Mouse (Mus musculus) limb, embryonic 14.5 days (tissue): ENCODE measurements around the gene Clec4f. TPM values are rescaled to one million over a fixed set of nuclear protein-coding genes. Genes with fewer than 3 reads are reported as not detected.
A peak's percentile ranks its signal among the peaks of the same experiment; 100 is the strongest.
"Not testable (repeated sequence)": the region's sequence is repeated elsewhere in the genome, so short reads cannot be mapped to it uniquely, and the experiment has no call there.

Experiments used
- ATAC-seq: fragments of 200-750 bp; cut with Nextera tagmentation; 2 replicates; pipeline ENCODE4 v1.8.0; 2017; ENCODE audit warnings: low read depth, moderate number of reproducible peaks, moderate TSS enrichment; ENCODE audit not compliant: low FRiP score
- DNase-seq: peaks from one replicate; pipeline ENCODE4 v3.0.0-alpha.2; 2015; ENCODE audit warnings: low spot score
- H3K27ac ChIP-seq: fragments of 300-500 bp; sonication (generic); replicated peaks from 2 replicates; pipeline ENCODE4 v1.5.1; 2014; ENCODE audit warnings: low read depth, mild to moderate bottlenecking, low read length, moderate library complexity, mixed read lengths
- H3K27me3 ChIP-seq: fragments of 300-500 bp; sonication (generic); 2 replicates; pipeline ENCODE4 v1.6.1; 2014; ENCODE audit warnings: low read length, mixed read lengths; ENCODE audit not compliant: control insufficient read depth, insufficient read depth
- H3K36me3 ChIP-seq: fragments of 300-500 bp; sonication (generic); 2 replicates; pipeline ENCODE4 v1.6.1; 2014; ENCODE audit warnings: mild to moderate bottlenecking, low read length, moderate library complexity, mixed read lengths; ENCODE audit not compliant: control insufficient read depth, insufficient read depth
- H3K4me1 ChIP-seq: fragments of 300-500 bp; sonication (generic); 2 replicates; pipeline ENCODE4 v1.6.1; 2014; ENCODE audit warnings: antibody characterized with exemption, low read length, mixed read lengths; ENCODE audit not compliant: control insufficient read depth, insufficient read depth
- H3K4me2 ChIP-seq: fragments of 300-500 bp; sonication (generic); replicated peaks from 2 replicates; pipeline ENCODE4 v1.6.1; 2014; ENCODE audit warnings: low read depth, mild to moderate bottlenecking, low read length, moderate library complexity; ENCODE audit not compliant: severe bottlenecking
- H3K4me3 ChIP-seq: fragments of 300-500 bp; sonication (generic); replicated peaks from 2 replicates; pipeline ENCODE4 v1.5.1; 2014; ENCODE audit warnings: low read length
- H3K9ac ChIP-seq: fragments of 300-500 bp; sonication (generic); 2 replicates; pipeline ENCODE4 v1.6.1; 2014; ENCODE audit warnings: mild to moderate bottlenecking, low read depth, low read length, moderate library complexity; ENCODE audit not compliant: severe bottlenecking
- H3K9me3 ChIP-seq: fragments of 300-500 bp; sonication (generic); 2 replicates; pipeline ENCODE4 v1.6.1; 2016; ENCODE audit warnings: low read length; ENCODE audit not compliant: control insufficient read depth
- POLR2A ChIP-seq: fragments of 200-500 bp; IDR thresholded peaks from 2 replicates; pipeline ENCODE4 v1.8.0; 2012; ENCODE audit warnings: inconsistent platforms, mild to moderate bottlenecking, moderate library complexity, borderline replicate concordance; ENCODE audit not compliant: insufficient read depth, insufficient read length; ENCODE audit errors: extremely low read depth
- WGBS: fragments of 180-500 bp; shearing (Covaris S2); extraction: QIAGEN DNeasy Blood & Tissue Kit; methylation state at CpG from one replicate; pipeline ENCODE4 v1.1.7; 2014; 5-methylcytosine and 5-hydroxymethylcytosine counted together
- polyA plus RNA-seq, 2 experiments: library from polyadenylated mRNA; depleted of rRNA in 1 of 2; stranded (reverse) in 1 of 2; unstranded in 1 of 2; fragments of >200 nt; fragmentation: Nextera tagmentation in 1 of 2; extraction: Ambion mirVana in 1 of 2; gene quantifications; 2 replicates each; pipeline versions ENCODE4 v1.2.1 to v1.2.3; 2012 to 2014

Gene Clec4f
- polyA plus RNA-seq, 2 experiments, result not detected

- H3K27ac ChIP-seq, result no peak overlapping the region
- DNase-seq (peak; percentile 89), ATAC-seq (no peak)
- TF ChIP-seq POLR2A, result no peak
- no peaks in the 10 kb centered on the region for H3K9me3 ChIP-seq
- 5% methylated on average over 4 of the region's 4 CpGs for WGBS
- H3K4me3 ChIP-seq, result no peak overlapping the region
- H3K36me3 ChIP-seq, result no peaks in the 10 kb centered on the region
- no peak overlapping the region for H3K9ac ChIP-seq
- no peak overlapping the region for H3K4me2 ChIP-seq
- H3K27me3 ChIP-seq, result no peaks in the 10 kb centered on the region
- H3K4me1 ChIP-seq, result no peaks in the 10 kb centered on the region
Measured at GRCm38 (mm10) chr6:83673395-83673794, 17.4 kb upstream of the Clec4f start.

- Histone ChIP-seq H3K27ac (no peak overlapping the region), H3K36me3 (no peaks in the 10 kb centered on the region), H3K9ac (no peak overlapping the region), H3K9me3 (no peaks in the 10 kb centered on the region), H3K27me3 (no peaks in the 10 kb centered on the region), H3K4me2 (no peak overlapping the region), H3K4me3 (no peak overlapping the region), H3K4me1 (no peaks in the 10 kb centered on the region)
- no peak for DNase-seq
- TF ChIP-seq POLR2A, result no peak
- WGBS, result 85% methylated on average over 2 of the region's 2 CpGs
- ATAC-seq, result no peak
Measured at GRCm38 (mm10) chr6:83665009-83665408, 9.0 kb upstream of the Clec4f start.

- no peak for TF ChIP-seq POLR2A
- no peaks in the 10 kb centered on the region for H3K27me3 ChIP-seq
- H3K27ac ChIP-seq, result no peak overlapping the region
- ATAC-seq (no peak), DNase-seq (no peak)
- no peak overlapping the region for H3K4me3 ChIP-seq
- no peaks in the 10 kb centered on the region for H3K36me3 ChIP-seq
- H3K9me3 ChIP-seq, result no peaks in the 10 kb centered on the region
- H3K9ac ChIP-seq, result no peak overlapping the region
- 83% methylated on average over 4 of the region's 4 CpGs for WGBS
- no peak overlapping the region for H3K4me2 ChIP-seq
- no peaks in the 10 kb centered on the region for H3K4me1 ChIP-seq
Measured at GRCm38 (mm10) chr6:83660821-83661220, 4.8 kb upstream of the Clec4f start.

- Histone ChIP-seq H3K4me1 (0 out of 2 replicates have a peak, but pooled peaks cover 3% of the 10 kb centered on the region), H3K9ac (no peak overlapping the region), H3K4me2 (no peak overlapping the region), H3K27me3 (no peaks in the 10 kb centered on the region), H3K27ac (no peak overlapping the region), H3K9me3 (no peaks in the 10 kb centered on the region), H3K36me3 (no peaks in the 10 kb centered on the region), H3K4me3 (no peak overlapping the region)
- TF ChIP-seq POLR2A, result no peak
- DNase-seq (no peak), ATAC-seq (no peak)
- WGBS, result 81% methylated on average over 10 of the region's 10 CpGs
Measured at GRCm38 (mm10) chr6:83646715-83647114, 9.3 kb downstream of the Clec4f start.

- H3K27me3 ChIP-seq, result no peaks in the 10 kb centered on the region
- WGBS, result 88% methylated on average over 1 of the region's 1 CpGs
- H3K9me3 ChIP-seq, result no peaks in the 10 kb centered on the region
- DNase-seq (no peak), ATAC-seq (no peak)
- H3K27ac ChIP-seq, result no peak overlapping the region
- H3K4me3 ChIP-seq, result no peak overlapping the region
- H3K4me2 ChIP-seq, result no peak overlapping the region
- H3K4me1 ChIP-seq, result no peaks in the 10 kb centered on the region
- no peak overlapping the region for H3K9ac ChIP-seq
- no peak for TF ChIP-seq POLR2A
- H3K36me3 ChIP-seq, result no peaks in the 10 kb centered on the region
Measured at GRCm38 (mm10) chr6:83635329-83635728, 20.7 kb downstream of the Clec4f start.

GRCm38 (mm10) chr6:83634631-83635030 lies 21.4 kb downstream of the Clec4f start:
- H3K9me3 ChIP-seq, H3K9ac ChIP-seq, DNase-seq, H3K4me3 ChIP-seq, H3K27ac ChIP-seq, ATAC-seq, H3K4me2 ChIP-seq, H3K4me1 ChIP-seq, H3K36me3 ChIP-seq, H3K27me3 ChIP-seq: not testable (repeated sequence)
- 67% methylated on average over 4 of the region's 4 CpGs for WGBS

GRCm38 (mm10) chr6:83634106-83634505 lies 21.9 kb downstream of the Clec4f start:
- H3K27ac ChIP-seq, H3K4me2 ChIP-seq, DNase-seq, H3K36me3 ChIP-seq, H3K9ac ChIP-seq, H3K4me3 ChIP-seq, ATAC-seq, H3K4me1 ChIP-seq, H3K27me3 ChIP-seq, H3K9me3 ChIP-seq: not testable (repeated sequence)
- WGBS, result 24% methylated on average over 5 of the region's 5 CpGs
